Comparison of ENCODE assay signal across 23 mouse cellular contexts in genomic region chr8:12833616-12834015, GRCm38 (mm10).
"Had no signal": no experiment of that assay in that cellular context is flagged by ENCODE, and none has a peak within 500 bp of the region (broad histone marks: within the 10 kb centered on the region; RNA-seq: fewer than 3 reads in every experiment).

No protein-coding gene starts in this region.

- H3K27ac ChIP-seq: kidney, embryonic 15.5 days; limb, embryonic 13.5 days; liver, embryonic 12.5 days; liver, embryonic 15.5 days; lung, embryonic 15.5 days; midbrain, embryonic 13.5 days; neural tube, embryonic 13.5 days; stomach, embryonic 15.5 days had no signal

- DNase-seq: kidney, postnatal 14 days; kidney, postnatal 4 days; left cerebral cortex, postnatal 4 days; liver; lung, adult 18-20 months; lung, postnatal 10 days; lung, postnatal 36 days; retina, postnatal 1 day; right cerebral cortex, postnatal 25 days; spleen, adult 18-20 months; thymus, postnatal 25 days had no signal

- H3K36me3 ChIP-seq: liver, embryonic 15.5 days had no signal

- H3K4me1 ChIP-seq: kidney, embryonic 15.5 days; limb, embryonic 13.5 days; liver, embryonic 12.5 days; liver, embryonic 15.5 days; lung, embryonic 15.5 days; stomach, embryonic 15.5 days had no signal

- H3K4me3 ChIP-seq: kidney, embryonic 15.5 days; limb, embryonic 13.5 days; liver, embryonic 12.5 days; liver, embryonic 15.5 days; lung, embryonic 15.5 days; megakaryocyte, embryonic 14.5 days; midbrain, embryonic 10.5 days; midbrain, embryonic 13.5 days; myocyte; neural tube, embryonic 13.5 days; stomach, embryonic 15.5 days had no signal

- H3K27me3 ChIP-seq: kidney, embryonic 15.5 days; limb, embryonic 13.5 days; lung, embryonic 15.5 days; midbrain, embryonic 13.5 days; neural tube, embryonic 13.5 days; stomach, embryonic 15.5 days had no signal

- ATAC-seq: liver, embryonic 12.5 days; midbrain, embryonic 13.5 days; midbrain, embryonic 16.5 days had no signal

- H3K9ac ChIP-seq: kidney, embryonic 15.5 days; limb, embryonic 13.5 days; liver, embryonic 12.5 days; liver, embryonic 15.5 days; lung, embryonic 15.5 days; midbrain, embryonic 13.5 days; neural tube, embryonic 13.5 days; stomach, embryonic 15.5 days had no signal

- H3K4me2 ChIP-seq: kidney, embryonic 15.5 days; limb, embryonic 13.5 days; liver, embryonic 12.5 days; liver, embryonic 15.5 days; lung, embryonic 15.5 days; midbrain, embryonic 13.5 days; neural tube, embryonic 13.5 days; stomach, embryonic 15.5 days had no signal

- H3K9me3 ChIP-seq: kidney, embryonic 15.5 days; limb, embryonic 13.5 days; liver, embryonic 12.5 days; liver, embryonic 15.5 days; lung, embryonic 15.5 days; midbrain, embryonic 10.5 days; midbrain, embryonic 13.5 days; neural tube, embryonic 13.5 days; stomach, embryonic 15.5 days had no signal
